Mouse (Mus musculus): ENCODE results near the gene Cic. TPM values are rescaled to one million over a fixed set of nuclear protein-coding genes. Genes with fewer than 3 reads are reported as not detected.
"Not testable (repeated sequence)": the region's sequence is repeated elsewhere in the genome, so short reads cannot be mapped to it uniquely, and the experiment has no call there.

The Cic gene
- polyA plus RNA-seq, 1 experiment from 2014 or later, result 31.5 TPM

- H3K4me2 ChIP-seq, result no peak overlapping the region
- no peak overlapping the region for H3K27ac ChIP-seq (ENCODE audit: low read depth, low read length)
- H3K4me3 ChIP-seq (ENCODE audit: low read depth, low read length), result no peak overlapping the region
- H3K4me1 ChIP-seq (ENCODE audit: control insufficient read depth, insufficient read depth, low read length), result peaks cover 8% of the 10 kb centered on the region
- H3K9ac ChIP-seq (ENCODE audit: low read depth, low read length), result 0 out of 2 replicates have a peak overlapping the region, but pooled peaks have one; percentile 22
- H3K36me3 ChIP-seq (ENCODE audit: control insufficient read depth, insufficient read depth, low read length), result no peaks in the 10 kb centered on the region
- ATAC-seq (replicated peaks; ENCODE audit: insufficient number of reproducible peaks, low FRiP score, low TSS enrichment), result no peak
- H3K27me3 ChIP-seq (ENCODE audit: control insufficient read depth, insufficient read depth, low read length), result no peaks in the 10 kb centered on the region
- WGBS (ENCODE audit: insufficient replicate concordance), result 32% methylated on average over 17 of the region's 17 CpGs
- no peaks in the 10 kb centered on the region for H3K9me3 ChIP-seq (replicated peaks; ENCODE audit: control insufficient read depth, low read length)
Measured at GRCm38 (mm10) chr7:25263968-25264870, 3.3 kb upstream of the Cic start.

- not testable (repeated sequence) for H3K9me3 ChIP-seq (replicated peaks; ENCODE audit: control insufficient read depth, low read length); H3K36me3 ChIP-seq (ENCODE audit: control insufficient read depth, insufficient read depth, low read length); H3K9ac ChIP-seq (ENCODE audit: low read depth, low read length); H3K27me3 ChIP-seq (ENCODE audit: control insufficient read depth, insufficient read depth, low read length); H3K27ac ChIP-seq (ENCODE audit: low read depth, low read length); ATAC-seq (replicated peaks; ENCODE audit: insufficient number of reproducible peaks, low FRiP score, low TSS enrichment); H3K4me3 ChIP-seq (ENCODE audit: low read depth, low read length); H3K4me2 ChIP-seq
- WGBS (ENCODE audit: insufficient replicate concordance), result 60% methylated on average over 5 of the region's 5 CpGs
- H3K4me1 ChIP-seq (ENCODE audit: control insufficient read depth, insufficient read depth, low read length), result peaks cover 20% of the 10 kb centered on the region
Measured at GRCm38 (mm10) chr7:25265743-25266142, 1.8 kb upstream of the Cic start.

GRCm38 (mm10) chr7:25266180-25266962 lies 1.1 kb upstream of the Cic start:
- ATAC-seq (replicated peaks; ENCODE audit: insufficient number of reproducible peaks, low FRiP score, low TSS enrichment), result no peak
- Histone ChIP-seq H3K27ac (ENCODE audit: low read depth, low read length) (no peak overlapping the region), H3K9me3 (replicated peaks; ENCODE audit: control insufficient read depth, low read length) (no peaks in the 10 kb centered on the region), H3K36me3 (ENCODE audit: control insufficient read depth, insufficient read depth, low read length) (peaks cover 3% of the 10 kb centered on the region; the same call in 1 of the 2 replicates), H3K4me1 (ENCODE audit: control insufficient read depth, insufficient read depth, low read length) (peaks cover 20% of the 10 kb centered on the region), H3K9ac (ENCODE audit: low read depth, low read length) (peak overlapping the region; percentile 66; the same call in 1 of the 2 replicates), H3K4me2 (peak overlapping the region; percentile 72), H3K4me3 (ENCODE audit: low read depth, low read length) (no peak overlapping the region), H3K27me3 (ENCODE audit: control insufficient read depth, insufficient read depth, low read length) (no peaks in the 10 kb centered on the region)
- WGBS (ENCODE audit: insufficient replicate concordance), result 72% methylated on average over 8 of the region's 8 CpGs

- peaks cover 23% of the 10 kb centered on the region for H3K4me1 ChIP-seq (ENCODE audit: control insufficient read depth, insufficient read depth, low read length)
- H3K36me3 ChIP-seq (ENCODE audit: control insufficient read depth, insufficient read depth, low read length), result peaks cover 11% of the 10 kb centered on the region; the same call in 1 of the 2 replicates
Measured at GRCm38 (mm10) chr7:25267751-25268463, 403 bp downstream of the Cic start.

GRCm38 (mm10) chr7:25268588-25268987 lies 1.1 kb downstream of the Cic start:
- H3K9ac ChIP-seq (ENCODE audit: low read depth, low read length), result peak overlapping the region; percentile 91
- no peak for ATAC-seq (replicated peaks; ENCODE audit: insufficient number of reproducible peaks, low FRiP score, low TSS enrichment)
- peak overlapping the region; percentile 87 for H3K4me2 ChIP-seq
- under 1% methylated on average over 7 of the region's 7 CpGs for WGBS (ENCODE audit: insufficient replicate concordance)
- peaks cover 28% of the 10 kb centered on the region for H3K4me1 ChIP-seq (ENCODE audit: control insufficient read depth, insufficient read depth, low read length)
- no peaks in the 10 kb centered on the region for H3K9me3 ChIP-seq (replicated peaks; ENCODE audit: control insufficient read depth, low read length)
- H3K4me3 ChIP-seq (ENCODE audit: low read depth, low read length), result peak overlapping the region; percentile 91
- H3K36me3 ChIP-seq (ENCODE audit: control insufficient read depth, insufficient read depth, low read length), result peaks cover 16% of the 10 kb centered on the region; the same call in 1 of the 2 replicates
- no peaks in the 10 kb centered on the region for H3K27me3 ChIP-seq (ENCODE audit: control insufficient read depth, insufficient read depth, low read length)
- H3K27ac ChIP-seq (ENCODE audit: low read depth, low read length), result peak overlapping the region; percentile 85

More at GRCm38 (mm10) chr7:25267751-25268463, 403 bp downstream of the Cic start:
- Histone ChIP-seq H3K27me3 (ENCODE audit: control insufficient read depth, insufficient read depth, low read length) (no peaks in the 10 kb centered on the region), H3K9me3 (replicated peaks; ENCODE audit: control insufficient read depth, low read length) (no peaks in the 10 kb centered on the region), H3K4me2 (peak overlapping the region; percentile 87), H3K27ac (ENCODE audit: low read depth, low read length) (peak overlapping the region; percentile 91), H3K9ac (ENCODE audit: low read depth, low read length) (peak overlapping the region; percentile 91), H3K4me3 (ENCODE audit: low read depth, low read length) (peak overlapping the region; percentile 91)
- ATAC-seq (replicated peaks; ENCODE audit: insufficient number of reproducible peaks, low FRiP score, low TSS enrichment), result peak; percentile 91
- WGBS (ENCODE audit: insufficient replicate concordance), result under 1% methylated on average over 33 of the region's 33 CpGs

GRCm38 (mm10) chr7:25269029-25269428 lies 1.5 kb downstream of the Cic start:
- Histone ChIP-seq H3K9me3 (replicated peaks; ENCODE audit: control insufficient read depth, low read length) (no peaks in the 10 kb centered on the region), H3K4me1 (ENCODE audit: control insufficient read depth, insufficient read depth, low read length) (peaks cover 33% of the 10 kb centered on the region), H3K4me2 (peak overlapping the region; percentile 87), H3K36me3 (ENCODE audit: control insufficient read depth, insufficient read depth, low read length) (peaks cover 16% of the 10 kb centered on the region; the same call in 1 of the 2 replicates), H3K27ac (ENCODE audit: low read depth, low read length) (peak overlapping the region; percentile 85; the same call in 1 of the 2 replicates), H3K4me3 (ENCODE audit: low read depth, low read length) (peak overlapping the region; percentile 91), H3K27me3 (ENCODE audit: control insufficient read depth, insufficient read depth, low read length) (no peaks in the 10 kb centered on the region), H3K9ac (ENCODE audit: low read depth, low read length) (peak overlapping the region; percentile 91)
- WGBS (ENCODE audit: insufficient replicate concordance), result 47% methylated on average over 4 of the region's 4 CpGs
- no peak for ATAC-seq (replicated peaks; ENCODE audit: insufficient number of reproducible peaks, low FRiP score, low TSS enrichment)

GRCm38 (mm10) chr7:25269545-25270271 lies 2.2 kb downstream of the Cic start:
- peak overlapping the region; percentile 91 for H3K4me3 ChIP-seq (ENCODE audit: low read depth, low read length)
- no peaks in the 10 kb centered on the region for H3K9me3 ChIP-seq (replicated peaks; ENCODE audit: control insufficient read depth, low read length)
- peak overlapping the region; percentile 44; the same call in 1 of the 2 replicates for H3K9ac ChIP-seq (ENCODE audit: low read depth, low read length)
- H3K36me3 ChIP-seq (ENCODE audit: control insufficient read depth, insufficient read depth, low read length), result peaks cover 16% of the 10 kb centered on the region; the same call in 1 of the 2 replicates
- 85% methylated on average over 8 of the region's 8 CpGs for WGBS (ENCODE audit: insufficient replicate concordance)
- peaks cover 39% of the 10 kb centered on the region for H3K4me1 ChIP-seq (ENCODE audit: control insufficient read depth, insufficient read depth, low read length)
- H3K4me2 ChIP-seq, result peak overlapping the region; percentile 87
- ATAC-seq (replicated peaks; ENCODE audit: insufficient number of reproducible peaks, low FRiP score, low TSS enrichment), result no peak
- no peaks in the 10 kb centered on the region for H3K27me3 ChIP-seq (ENCODE audit: control insufficient read depth, insufficient read depth, low read length)
- no peak overlapping the region for H3K27ac ChIP-seq (ENCODE audit: low read depth, low read length)

All from heart, embryonic 11.5 days (tissue).